Mouse (Mus musculus) intestine, embryonic 14.5 days (tissue): ENCODE measurements around the gene Vstm4. TPM values are rescaled to one million over a fixed set of nuclear protein-coding genes. Genes with fewer than 3 reads are reported as not detected.
A peak's percentile ranks its signal among the peaks of the same experiment; 100 is the strongest.

ENCODE experiments used
- ATAC-seq: fragments of 200-750 bp; cut with Nextera tagmentation; replicated peaks from 2 replicates; pipeline ENCODE4 v1.8.0; 2017; ENCODE audit warnings: low read depth, moderate number of reproducible peaks, moderate TSS enrichment, moderate library complexity; ENCODE audit not compliant: low FRiP score, low TSS enrichment
- DNase-seq: peaks from one replicate; pipeline ENCODE4 v3.0.0-alpha.2; 2018; ENCODE audit warnings: low spot score
- H3K27ac ChIP-seq: fragments of 300-500 bp; sonication (generic); 2 replicates; pipeline ENCODE4 v1.5.1; 2014; ENCODE audit warnings: low read depth, mild to moderate bottlenecking, control low read depth
- H3K27me3 ChIP-seq: fragments of 300-500 bp; sonication (generic); replicated peaks from 2 replicates; pipeline ENCODE4 v1.6.1; 2014; ENCODE audit warnings: low read length, control low read depth; ENCODE audit not compliant: control insufficient read depth, insufficient read depth
- H3K36me3 ChIP-seq: fragments of 300-500 bp; sonication (generic); 2 replicates; pipeline ENCODE4 v1.6.1; 2014; ENCODE audit warnings: low read length, control low read depth; ENCODE audit not compliant: control insufficient read depth, insufficient read depth
- H3K4me1 ChIP-seq: fragments of 300-500 bp; sonication (generic); replicated peaks from 2 replicates; pipeline ENCODE4 v1.6.1; 2014; ENCODE audit warnings: low read length, control low read depth, mixed read lengths; ENCODE audit not compliant: control insufficient read depth, insufficient read depth
- H3K4me2 ChIP-seq: fragments of 300-500 bp; sonication (generic); 2 replicates; pipeline ENCODE4 v1.6.1; 2014; ENCODE audit warnings: low read length
- H3K4me3 ChIP-seq: fragments of 300-500 bp; sonication (generic); 2 replicates; pipeline ENCODE4 v1.5.1; 2014; ENCODE audit warnings: low read depth, low read length, control low read depth, mixed read lengths
- H3K9ac ChIP-seq: fragments of 300-500 bp; sonication (generic); 2 replicates; pipeline ENCODE4 v1.6.1; 2014; ENCODE audit warnings: mild to moderate bottlenecking, low read length
- H3K9me3 ChIP-seq: fragments of 300-500 bp; sonication (generic); 2 replicates; pipeline ENCODE4 v1.6.1; 2016; ENCODE audit warnings: low read length, control low read depth; ENCODE audit not compliant: control insufficient read depth
- WGBS: fragments of 180-500 bp; shearing (Covaris S2); extraction: QIAGEN DNeasy Blood & Tissue Kit; methylation state at CpG from one replicate; pipeline ENCODE4 v1.1.7; 2014; 5-methylcytosine and 5-hydroxymethylcytosine counted together
- polyA plus RNA-seq: library from polyadenylated mRNA; unstranded; fragments of >200 nt; fragmentation: Nextera tagmentation; extraction: Ambion mirVana; gene quantifications from 2 replicates; pipeline ENCODE4 v1.2.1, GENCODE M21; 2014

Gene Vstm4
- polyA plus RNA-seq, 1 experiment from 2014 or later, result 31.0 TPM

GRCm38 (mm10) chr14:32934064-32934463 is 77.5 kb downstream of the Vstm4 start:
- DNase-seq (no peak), ATAC-seq (no peak)
- H3K27me3 ChIP-seq, result no peaks in the 10 kb centered on the region
- H3K4me1 ChIP-seq, result no peaks in the 10 kb centered on the region
- no peak overlapping the region for H3K4me2 ChIP-seq
- H3K4me3 ChIP-seq, result no peak overlapping the region
- WGBS, result 73% methylated on average over 6 of the region's 6 CpGs
- no peak overlapping the region for H3K27ac ChIP-seq
- H3K36me3 ChIP-seq, result no peaks in the 10 kb centered on the region
- no peak overlapping the region for H3K9ac ChIP-seq
- H3K9me3 ChIP-seq, result no peaks in the 10 kb centered on the region

GRCm38 (mm10) chr14:32939217-32939616 is 82.7 kb downstream of the Vstm4 start:
- H3K27me3 ChIP-seq, result no peaks in the 10 kb centered on the region
- H3K4me2 ChIP-seq, result no peak overlapping the region
- no peak overlapping the region for H3K9ac ChIP-seq
- H3K4me3 ChIP-seq, result no peak overlapping the region
- no peak overlapping the region for H3K27ac ChIP-seq
- DNase-seq (no peak), ATAC-seq (no peak)
- no peaks in the 10 kb centered on the region for H3K36me3 ChIP-seq
- no peaks in the 10 kb centered on the region for H3K9me3 ChIP-seq
- WGBS, result 86% methylated on average over 5 of the region's 5 CpGs
- H3K4me1 ChIP-seq, result no peaks in the 10 kb centered on the region

GRCm38 (mm10) chr14:32947512-32947911 is 91.0 kb downstream of the Vstm4 start:
- Histone ChIP-seq H3K4me3 (no peak overlapping the region), H3K27ac (no peak overlapping the region), H3K4me1 (peaks cover 11% of the 10 kb centered on the region), H3K4me2 (no peak overlapping the region), H3K27me3 (no peaks in the 10 kb centered on the region), H3K36me3 (no peaks in the 10 kb centered on the region), H3K9ac (no peak overlapping the region), H3K9me3 (no peaks in the 10 kb centered on the region)
- no peak for ATAC-seq
- 94% methylated on average over 2 of the region's 2 CpGs for WGBS
- no peak for DNase-seq

GRCm38 (mm10) chr14:32950312-32951301 is 94.1 kb downstream of the Vstm4 start:
- Histone ChIP-seq H3K9ac (no peak overlapping the region), H3K9me3 (no peaks in the 10 kb centered on the region), H3K4me3 (no peak overlapping the region), H3K27ac (peak overlapping the region; percentile 55), H3K4me2 (0 out of 2 replicates have a peak overlapping the region, but pooled peaks have one; percentile 1), H3K4me1 (peaks cover 16% of the 10 kb centered on the region), H3K27me3 (no peaks in the 10 kb centered on the region), H3K36me3 (no peaks in the 10 kb centered on the region)
- DNase-seq (no peak), ATAC-seq (peak; percentile 55; the same call in 1 of the 2 replicates)
- WGBS, result 46% methylated on average over 20 of the region's 20 CpGs

- no peak for ATAC-seq
- Histone ChIP-seq H3K4me3 (no peak overlapping the region), H3K27me3 (no peaks in the 10 kb centered on the region), H3K27ac (no peak overlapping the region), H3K9ac (no peak overlapping the region), H3K36me3 (no peaks in the 10 kb centered on the region), H3K9me3 (no peaks in the 10 kb centered on the region), H3K4me2 (no peak overlapping the region), H3K4me1 (peaks cover 15% of the 10 kb centered on the region; the same call in 1 of the 2 replicates)
- DNase-seq, result no peak
- WGBS, result 57% methylated on average over 8 of the region's 8 CpGs
Observed at GRCm38 (mm10) chr14:32956486-32956885, 99.9 kb downstream of the Vstm4 start.

- Histone ChIP-seq H3K4me2 (no peak overlapping the region), H3K9ac (no peak overlapping the region), H3K36me3 (no peaks in the 10 kb centered on the region), H3K4me1 (peaks cover 21% of the 10 kb centered on the region; the same call in 1 of the 2 replicates), H3K4me3 (no peak overlapping the region), H3K27ac (no peak overlapping the region), H3K27me3 (no peaks in the 10 kb centered on the region), H3K9me3 (no peaks in the 10 kb centered on the region)
- 29% methylated on average over 8 of the region's 8 CpGs for WGBS
- ATAC-seq, result no peak
- DNase-seq, result no peak
Observed at GRCm38 (mm10) chr14:32958671-32959070, 102.1 kb downstream of the Vstm4 start.

GRCm38 (mm10) chr14:32960481-32960880 is 103.9 kb downstream of the Vstm4 start:
- no peaks in the 10 kb centered on the region for H3K9me3 ChIP-seq
- no peak overlapping the region for H3K4me3 ChIP-seq
- H3K27me3 ChIP-seq, result no peaks in the 10 kb centered on the region
- H3K27ac ChIP-seq, result no peak overlapping the region
- WGBS, result 58% methylated on average over 5 of the region's 5 CpGs
- DNase-seq, result peak; percentile 75
- ATAC-seq, result 0 out of 2 replicates have a peak, but pooled peaks have one; percentile 20
- no peaks in the 10 kb centered on the region for H3K36me3 ChIP-seq
- H3K9ac ChIP-seq, result no peak overlapping the region
- H3K4me2 ChIP-seq, result no peak overlapping the region
- H3K4me1 ChIP-seq, result peaks cover 21% of the 10 kb centered on the region; the same call in 1 of the 2 replicates

- H3K4me2 ChIP-seq, result no peak overlapping the region
- DNase-seq (no peak), ATAC-seq (no peak)
- no peaks in the 10 kb centered on the region for H3K27me3 ChIP-seq
- H3K27ac ChIP-seq, result no peak overlapping the region
- H3K36me3 ChIP-seq, result no peaks in the 10 kb centered on the region
- H3K9ac ChIP-seq, result no peak overlapping the region
- H3K4me3 ChIP-seq, result no peak overlapping the region
- peaks cover 13% of the 10 kb centered on the region; the same call in 1 of the 2 replicates for H3K4me1 ChIP-seq
- no peaks in the 10 kb centered on the region for H3K9me3 ChIP-seq
- 68% methylated on average over 10 of the region's 10 CpGs for WGBS
Observed at GRCm38 (mm10) chr14:32964742-32965141, 108.2 kb downstream of the Vstm4 start.
